In the genomic region with DNA sequence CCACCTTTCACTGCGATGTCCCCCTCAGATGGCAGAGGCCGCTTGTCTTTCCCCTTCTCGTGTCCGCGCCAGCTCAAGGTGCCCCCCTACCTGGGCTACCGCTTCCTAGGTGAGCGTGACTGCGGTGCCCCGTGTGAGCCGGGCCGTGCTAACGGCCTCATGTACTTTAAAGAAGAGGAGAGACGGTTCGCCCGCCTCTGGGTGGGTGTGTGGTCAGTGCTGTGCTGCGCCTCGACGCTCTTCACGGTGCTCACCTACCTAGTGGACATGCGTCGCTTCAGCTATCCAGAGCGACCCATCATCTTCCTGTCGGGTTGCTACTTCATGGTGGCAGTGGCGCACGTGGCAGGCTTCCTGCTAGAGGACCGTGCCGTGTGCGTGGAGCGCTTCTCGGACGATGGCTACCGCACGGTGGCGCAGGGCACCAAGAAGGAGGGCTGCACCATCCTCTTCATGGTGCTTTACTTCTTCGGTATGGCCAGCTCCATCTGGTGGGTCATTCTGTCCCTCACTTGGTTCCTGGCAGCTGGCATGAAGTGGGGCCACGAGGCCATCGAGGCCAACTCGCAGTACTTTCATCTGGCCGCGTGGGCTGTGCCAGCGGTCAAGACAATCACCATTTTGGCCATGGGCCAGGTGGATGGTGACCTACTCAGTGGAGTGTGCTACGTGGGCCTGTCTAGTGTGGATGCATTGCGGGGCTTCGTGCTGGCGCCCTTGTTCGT, we compare ENCODE assay signal across 8 mouse cellular contexts. TPM values are rescaled to one million over a fixed set of nuclear protein-coding genes. Genes with fewer than 3 reads are reported as not detected.
A peak's percentile ranks its signal among the peaks of the same experiment; 100 is the strongest.
DNase-seq lines count a peak whose midpoint lies in the region; ATAC-seq and TF ChIP-seq lines count a peak whose summit lies in the region.

No protein-coding gene starts in this region.

- H3K4me2 ChIP-seq in hindbrain, embryonic 14.5 days (replicated peaks): peak overlapping the region; percentile 99

- H3K4me3 ChIP-seq in ES-E14 (ENCODE audit: insufficient read depth in 1 of 2, low read depth in 1 of 2, low read length in 2 of 2, poor library complexity in 1 of 2, severe bottlenecking in 1 of 2): peak overlapping the region; percentile 73 to 86
- peak overlapping the region; percentile 59 for H3K4me3 ChIP-seq in hindbrain, embryonic 14.5 days (replicated peaks; ENCODE audit: low read length)

- H3K27ac ChIP-seq in ES-E14 (ENCODE audit: insufficient read depth, low read depth, low read length, poor library complexity, severe bottlenecking): no peak overlapping the region
- no peak overlapping the region for H3K27ac ChIP-seq in hindbrain, embryonic 14.5 days

- intact Hi-C loops in left cerebral cortex, postnatal 10 days (cut with DNase I): loop anchor here (5.0 kb wide), 1 partner anchor 171 kb away; no protein-coding TSS in a partner anchor

- H3K9me3 ChIP-seq in ES-E14 (ENCODE audit: control insufficient read depth, insufficient read depth, low read depth, low read length): no peaks in the 10 kb centered on the region
- H3K9me3 ChIP-seq in hindbrain, embryonic 14.5 days (ENCODE audit: control insufficient read depth, low read length): no peaks in the 10 kb centered on the region

- H3K4me1 ChIP-seq in ES-E14 (ENCODE audit: control insufficient read depth in 2 of 2, insufficient read depth in 2 of 2, low read length in 2 of 2, poor library complexity in 1 of 2): peaks cover 0 to 6% of the 10 kb centered on the region in 2 experiments
- H3K4me1 ChIP-seq in hindbrain, embryonic 14.5 days (replicated peaks; ENCODE audit: control insufficient read depth, insufficient read depth, low read length): peaks cover 32% of the 10 kb centered on the region

- no peak for DNase-seq in ES-E14 (ENCODE audit: low read depth, low spot score)
- peak; percentile 90 to 91 for DNase-seq in cerebellum, adult 18-20 months
- DNase-seq in frontal cortex, postnatal 10 days (ENCODE audit: low spot score in 2 of 2): peak; percentile 44 to 73
- peak; percentile 82 for DNase-seq in hindbrain, embryonic 14.5 days (ENCODE audit: low spot score)
- peak; percentile 58 to 83 for DNase-seq in left cerebral cortex, postnatal 10 days (ENCODE audit: extremely low spot score in 1 of 2, low spot score in 2 of 2)
- peak; percentile 79 for DNase-seq in right cerebral cortex, postnatal 14 days
- peak; percentile 77 to 81 for DNase-seq in urinary bladder, postnatal 36 days (ENCODE audit: low spot score in 2 of 2)

- in situ Hi-C loops in ES-E14 (cut with MboI; ENCODE audit: low sequenced_read_pairs in 2 of 2, unreplicated experiment in 2 of 2): no loop called here

- peak; percentile 72 for ATAC-seq in hindbrain, embryonic 14.5 days (ENCODE audit: low FRiP score)
- 0 out of 2 replicates have a peak, but pooled peaks have one; percentile 19 for ATAC-seq in megakaryocyte, adult 5-6 weeks (ENCODE audit: poor library complexity, severe bottlenecking)

- H3K27me3 ChIP-seq in hindbrain, embryonic 14.5 days (ENCODE audit: control insufficient read depth, insufficient read depth, low read length): peaks cover 15% of the 10 kb centered on the region

- peak overlapping the region; percentile 91 for H3K9ac ChIP-seq in ES-E14 (ENCODE audit: insufficient read depth, low read depth, low read length, poor library complexity, severe bottlenecking)
- peak overlapping the region; percentile 70 for H3K9ac ChIP-seq in hindbrain, embryonic 14.5 days

- under 1% methylated on average over 46 of the region's 46 CpGs for WGBS in hindbrain, embryonic 14.5 days

- peaks cover 22% of the 10 kb centered on the region for H3K36me3 ChIP-seq in ES-E14 (ENCODE audit: control insufficient read depth, insufficient read depth, low read length, poor library complexity, severe bottlenecking)
- H3K36me3 ChIP-seq in hindbrain, embryonic 14.5 days (replicated peaks; ENCODE audit: control insufficient read depth, insufficient read depth): no peaks in the 10 kb centered on the region

TF ChIP-seq in ES-E14, 5 proteins besides CTCF, POLR2A, EP300 and RAD21:
- no peak for TF ChIP-seq ZNF384 (IDR thresholded peaks at IDR 0.05; ENCODE audit: low read depth, low read length)
- no peak for TF ChIP-seq ZC3H11A (IDR thresholded peaks at IDR 0.05; ENCODE audit: borderline replicate concordance, low read depth, low read length)
- no peak for TF ChIP-seq CHD2 (IDR thresholded peaks at IDR 0.05; ENCODE audit: low read depth, low read length)
- no peak for TF ChIP-seq MAFK (IDR thresholded peaks at IDR 0.05; ENCODE audit: insufficient read depth, low read depth, low read length)
- no peak for TF ChIP-seq HCFC1 (IDR thresholded peaks at IDR 0.05; ENCODE audit: borderline replicate concordance, insufficient read depth, low read length)

RNA-seq across cellular contexts. Expression of gene Fzd7, which starts 1.5 kb away (rescaled TPM):
- total RNA-seq in ES-E14 (2012; rRNA removed): 57.9 and 88.8 TPM in 2 replicates
- 3.8 and 4.4 TPM in 2 replicates for polyA plus RNA-seq in hindbrain, embryonic 14.5 days (2014; fragmentation: Nextera tagmentation; extraction: Ambion mirVana)
- 1 to 10 TPM; 5.4 to 6.1 TPM for total RNA-seq in left cerebral cortex, postnatal 10 days (2021)
- total RNA-seq in megakaryocyte, adult 5-6 weeks (2015): 4.7 and 5.9 TPM in 2 replicates
- 3.2 and 3.9 TPM in 2 replicates for total RNA-seq in megakaryocyte, adult 5-6 weeks (2017)

RNA-seq across cellular contexts. Expression of gene Gm973, which starts 32.4 kb away (rescaled TPM):
- 4.0 and 5.8 TPM in 2 replicates for total RNA-seq in ES-E14 (2012; rRNA removed)
- 7.1 and 10.6 TPM in 2 replicates for polyA plus RNA-seq in hindbrain, embryonic 14.5 days (2014; fragmentation: Nextera tagmentation; extraction: Ambion mirVana)
- 1 to 10 TPM; 4.6 to 4.8 TPM for total RNA-seq in left cerebral cortex, postnatal 10 days (2021)
- total RNA-seq in megakaryocyte, adult 5-6 weeks (2015): 0.47 and 2.9 TPM in 2 replicates
- 2.8 and 9.0 TPM in 2 replicates for total RNA-seq in megakaryocyte, adult 5-6 weeks (2017)
